Mouse (Mus musculus): ENCODE results near the gene Sp6.
A peak's percentile ranks its signal among the peaks of the same experiment; 100 is the strongest.

Sp6 gene

GRCm38 (mm10) chr11:97013121-97013670, at the start of gene Sp6:
TSS of gene Sp6 (plus strand) at chr11:97013394.
- no peak for DNase-seq (ENCODE audit: low spot score in 2 of 2)

- peak; percentile 91 to 97 for DNase-seq (ENCODE audit: low spot score in 2 of 2)
These were observed 49.6 kb upstream of the Sp6 start for GRCm38 (mm10) chr11:96963580-96963979.

- no peak for DNase-seq (ENCODE audit: low spot score in 2 of 2)
These were observed 47.0 kb upstream of the Sp6 start for GRCm38 (mm10) chr11:96966172-96966571.

- DNase-seq (ENCODE audit: low spot score in 2 of 2) = no peak
These were observed 46.2 kb upstream of the Sp6 start for GRCm38 (mm10) chr11:96966914-96967543.

- DNase-seq (ENCODE audit: low spot score in 2 of 2) = no peak
These were observed 45.5 kb upstream of the Sp6 start for GRCm38 (mm10) chr11:96967544-96968269.

GRCm38 (mm10) chr11:96968476-96968875, 44.7 kb upstream of the Sp6 start:
- DNase-seq (ENCODE audit: low spot score in 2 of 2) = no peak

GRCm38 (mm10) chr11:96969280-96969722, 43.9 kb upstream of the Sp6 start:
- DNase-seq (ENCODE audit: low spot score in 2 of 2) = no peak

GRCm38 (mm10) chr11:96969746-96970145, 43.4 kb upstream of the Sp6 start:
- DNase-seq (ENCODE audit: low spot score in 2 of 2) = no peak

GRCm38 (mm10) chr11:96970341-96970740, 42.9 kb upstream of the Sp6 start:
- DNase-seq (ENCODE audit: low spot score in 2 of 2) = no peak

- DNase-seq (ENCODE audit: low spot score in 2 of 2) = no peak
These were observed 40.3 kb upstream of the Sp6 start for GRCm38 (mm10) chr11:96972906-96973305.

GRCm38 (mm10) chr11:96973426-96973964, 39.7 kb upstream of the Sp6 start:
- DNase-seq (ENCODE audit: low spot score in 2 of 2) = no peak

- no peak for DNase-seq (ENCODE audit: low spot score in 2 of 2)
These were observed 38.4 kb upstream of the Sp6 start for GRCm38 (mm10) chr11:96974813-96975212.

- DNase-seq (ENCODE audit: low spot score in 2 of 2) = no peak
These were observed 37.4 kb upstream of the Sp6 start for GRCm38 (mm10) chr11:96975511-96976378.

GRCm38 (mm10) chr11:96976379-96976687, 36.9 kb upstream of the Sp6 start:
- no peak for DNase-seq (ENCODE audit: low spot score in 2 of 2)

- DNase-seq (ENCODE audit: low spot score in 2 of 2) = peak; percentile 87 to 94
These were observed 36.1 kb upstream of the Sp6 start for GRCm38 (mm10) chr11:96976911-96977591.

GRCm38 (mm10) chr11:96977606-96978400, 35.4 kb upstream of the Sp6 start:
- peak; percentile 98 to 99 for DNase-seq (ENCODE audit: low spot score in 2 of 2)

- no peak for DNase-seq (ENCODE audit: low spot score in 2 of 2)
These were observed 34.6 kb upstream of the Sp6 start for GRCm38 (mm10) chr11:96978401-96979246.

- no peak for DNase-seq (ENCODE audit: low spot score in 2 of 2)
These were observed 33.9 kb upstream of the Sp6 start for GRCm38 (mm10) chr11:96979329-96979728.

- no peak for DNase-seq (ENCODE audit: low spot score in 2 of 2)
These were observed 33.2 kb upstream of the Sp6 start for GRCm38 (mm10) chr11:96980021-96980420.

GRCm38 (mm10) chr11:96981461-96981860, 31.7 kb upstream of the Sp6 start:
- no peak for DNase-seq (ENCODE audit: low spot score in 2 of 2)

All from spleen, postnatal 4 days (tissue).